Mouse (Mus musculus): ENCODE results near the gene Pcp2. TPM values are rescaled to one million over a fixed set of nuclear protein-coding genes. Genes with fewer than 3 reads are reported as not detected.
"Not testable (repeated sequence)": the region's sequence is repeated elsewhere in the genome, so short reads cannot be mapped to it uniquely, and the experiment has no call there.

The Pcp2 gene
- polyA plus RNA-seq, 1 experiment from 2014 or later: 0.32 TPM

GRCm38 (mm10) chr8:3606593-3606992, 18.8 kb downstream of the Pcp2 start:
- Histone ChIP-seq H3K4me3 (no peak overlapping the region), H3K4me1 (no peaks in the 10 kb centered on the region), H3K9me3 (0 out of 2 replicates have a peak, but pooled peaks cover 3% of the 10 kb centered on the region), H3K36me3 (replicated peaks) (peaks cover 99% of the 10 kb centered on the region), H3K27ac (no peak overlapping the region), H3K27me3 (ENCODE audit: poor library complexity, severe bottlenecking) (no peaks in the 10 kb centered on the region)
- WGBS: 90% methylated on average over 16 of the region's 16 CpGs
- no peak for DNase-seq (ENCODE audit: extremely low spot score, low spot score)

GRCm38 (mm10) chr8:3603439-3603838, 21.9 kb downstream of the Pcp2 start:
- WGBS: 84% methylated on average over 13 of the region's 13 CpGs
- no peak for DNase-seq (ENCODE audit: extremely low spot score, low spot score)
- no peaks in the 10 kb centered on the region for H3K4me1 ChIP-seq
- no peak overlapping the region for H3K27ac ChIP-seq
- peaks cover 96% of the 10 kb centered on the region for H3K36me3 ChIP-seq (replicated peaks)
- no peaks in the 10 kb centered on the region for H3K9me3 ChIP-seq
- H3K4me3 ChIP-seq: no peak overlapping the region
- H3K27me3 ChIP-seq (ENCODE audit: poor library complexity, severe bottlenecking): no peaks in the 10 kb centered on the region

- Histone ChIP-seq H3K27ac (no peak overlapping the region), H3K4me3 (no peak overlapping the region), H3K36me3 (replicated peaks) (peaks cover 77% of the 10 kb centered on the region), H3K9me3 (no peaks in the 10 kb centered on the region), H3K4me1 (no peaks in the 10 kb centered on the region), H3K27me3 (ENCODE audit: poor library complexity, severe bottlenecking) (no peaks in the 10 kb centered on the region)
- WGBS: 91% methylated on average over 6 of the region's 6 CpGs
- no peak for DNase-seq (ENCODE audit: extremely low spot score, low spot score)
These were observed 24.9 kb downstream of the Pcp2 start for GRCm38 (mm10) chr8:3600401-3600800.

GRCm38 (mm10) chr8:3599219-3599618, 26.1 kb downstream of the Pcp2 start:
- no peak overlapping the region for H3K27ac ChIP-seq
- no peaks in the 10 kb centered on the region for H3K27me3 ChIP-seq (ENCODE audit: poor library complexity, severe bottlenecking)
- 72% methylated on average over 1 of the region's 1 CpGs for WGBS
- no peaks in the 10 kb centered on the region for H3K4me1 ChIP-seq
- DNase-seq (ENCODE audit: extremely low spot score, low spot score): no peak
- no peaks in the 10 kb centered on the region for H3K9me3 ChIP-seq
- H3K36me3 ChIP-seq (replicated peaks): peaks cover 65% of the 10 kb centered on the region
- H3K4me3 ChIP-seq: no peak overlapping the region

GRCm38 (mm10) chr8:3598054-3598453, 27.3 kb downstream of the Pcp2 start:
- no peak overlapping the region for H3K4me3 ChIP-seq
- DNase-seq (ENCODE audit: extremely low spot score, low spot score): no peak
- H3K27me3 ChIP-seq (ENCODE audit: poor library complexity, severe bottlenecking): no peaks in the 10 kb centered on the region
- H3K4me1 ChIP-seq: peaks cover 7% of the 10 kb centered on the region
- H3K9me3 ChIP-seq: no peaks in the 10 kb centered on the region
- 76% methylated on average over 3 of the region's 3 CpGs for WGBS
- H3K27ac ChIP-seq: no peak overlapping the region
- peaks cover 53% of the 10 kb centered on the region for H3K36me3 ChIP-seq (replicated peaks)

- DNase-seq (ENCODE audit: extremely low spot score, low spot score): no peak
- WGBS: 86% methylated on average over 2 of the region's 2 CpGs
- H3K27me3 ChIP-seq (ENCODE audit: poor library complexity, severe bottlenecking): no peaks in the 10 kb centered on the region
- peaks cover 7% of the 10 kb centered on the region for H3K4me1 ChIP-seq
- no peaks in the 10 kb centered on the region for H3K9me3 ChIP-seq
- no peak overlapping the region for H3K27ac ChIP-seq
- H3K36me3 ChIP-seq (replicated peaks): peaks cover 21% of the 10 kb centered on the region
- H3K4me3 ChIP-seq: no peak overlapping the region
These were observed 30.9 kb downstream of the Pcp2 start for GRCm38 (mm10) chr8:3594466-3594865.

- Histone ChIP-seq H3K9me3 (no peaks in the 10 kb centered on the region), H3K27me3 (ENCODE audit: poor library complexity, severe bottlenecking) (peaks cover 6% of the 10 kb centered on the region; the same call in 1 of the 2 replicates), H3K36me3 (replicated peaks) (peaks cover 11% of the 10 kb centered on the region), H3K27ac (no peak overlapping the region), H3K4me3 (no peak overlapping the region), H3K4me1 (peaks cover 14% of the 10 kb centered on the region)
- WGBS: 80% methylated on average over 3 of the region's 3 CpGs
- DNase-seq (ENCODE audit: extremely low spot score, low spot score): no peak
These were observed 31.9 kb downstream of the Pcp2 start for GRCm38 (mm10) chr8:3593470-3593869.

GRCm38 (mm10) chr8:3588258-3588633, 37.1 kb downstream of the Pcp2 start:
- Histone ChIP-seq H3K27me3 (ENCODE audit: poor library complexity, severe bottlenecking) (peaks cover 33% of the 10 kb centered on the region), H3K36me3 (replicated peaks) (no peaks in the 10 kb centered on the region), H3K27ac (peak overlapping the region; percentile 90), H3K4me1 (peaks cover 19% of the 10 kb centered on the region), H3K4me3 (peak overlapping the region; percentile 96), H3K9me3 (no peaks in the 10 kb centered on the region)
- DNase-seq (ENCODE audit: extremely low spot score, low spot score): peak; percentile 29
- 2% methylated on average over 11 of the region's 11 CpGs for WGBS

GRCm38 (mm10) chr8:3587391-3588257, 37.7 kb downstream of the Pcp2 start:
- Histone ChIP-seq H3K4me1 (peaks cover 18% of the 10 kb centered on the region), H3K27me3 (ENCODE audit: poor library complexity, severe bottlenecking) (peaks cover 33% of the 10 kb centered on the region), H3K27ac (peak overlapping the region; percentile 90), H3K36me3 (replicated peaks) (no peaks in the 10 kb centered on the region), H3K4me3 (peak overlapping the region; percentile 96), H3K9me3 (no peaks in the 10 kb centered on the region)
- WGBS: under 1% methylated on average over 77 of the region's 77 CpGs
- DNase-seq (ENCODE audit: extremely low spot score, low spot score): peak; percentile 68

GRCm38 (mm10) chr8:3586993-3587390, 38.4 kb downstream of the Pcp2 start, which contains the start of gene Camsap3:
Gene Camsap3 (plus strand): TSS chr8:3587293.
- H3K27ac ChIP-seq: peak within 1 kb of the TSS; percentile 90
- peaks cover 18% of the 10 kb centered on the region for H3K4me1 ChIP-seq
- DNase-seq (ENCODE audit: extremely low spot score, low spot score): no peak
- WGBS: 16% methylated on average over 7 of the region's 7 CpGs
- H3K4me3 ChIP-seq: peak within 1 kb of the TSS; percentile 96
- peaks cover 33% of the 10 kb centered on the region for H3K27me3 ChIP-seq (ENCODE audit: poor library complexity, severe bottlenecking)
- no peaks in the 10 kb centered on the region for H3K36me3 ChIP-seq (replicated peaks)
- H3K9me3 ChIP-seq: no peaks in the 10 kb centered on the region

GRCm38 (mm10) chr8:3586452-3586851, 38.9 kb downstream of the Pcp2 start:
- H3K27ac ChIP-seq: no peak overlapping the region
- 82% methylated on average over 2 of the region's 2 CpGs for WGBS
- no peaks in the 10 kb centered on the region for H3K36me3 ChIP-seq (replicated peaks)
- H3K9me3 ChIP-seq: no peaks in the 10 kb centered on the region
- H3K4me1 ChIP-seq: peaks cover 18% of the 10 kb centered on the region
- no peak overlapping the region for H3K4me3 ChIP-seq
- no peak for DNase-seq (ENCODE audit: extremely low spot score, low spot score)
- peaks cover 33% of the 10 kb centered on the region for H3K27me3 ChIP-seq (ENCODE audit: poor library complexity, severe bottlenecking)

- H3K36me3 ChIP-seq (replicated peaks); H3K27ac ChIP-seq; H3K4me3 ChIP-seq; DNase-seq (ENCODE audit: extremely low spot score, low spot score); H3K9me3 ChIP-seq; H3K4me1 ChIP-seq: not testable (repeated sequence)
- H3K27me3 ChIP-seq (ENCODE audit: poor library complexity, severe bottlenecking): peaks cover 14% of the 10 kb centered on the region
- 86% methylated on average over 2 of the region's 3 CpGs for WGBS
These were observed 43.4 kb downstream of the Pcp2 start for GRCm38 (mm10) chr8:3581961-3582360.
